Mouse (Mus musculus) limb, embryonic 12.5 days (tissue): ENCODE results near the gene Sspo. TPM values are rescaled to one million over a fixed set of nuclear protein-coding genes. Genes with fewer than 3 reads are reported as not detected.

Experiments
- ATAC-seq: fragments of 200-750 bp; cut with Nextera tagmentation; 2 replicates; pipeline ENCODE4 v1.8.0; 2017; ENCODE audit warnings: low read depth, moderate TSS enrichment; ENCODE audit not compliant: insufficient number of reproducible peaks, insufficient read depth, low FRiP score, low TSS enrichment
- H3K27ac ChIP-seq: fragments of 300-500 bp; sonication (generic); 2 replicates; pipeline ENCODE4 v1.5.1; 2016; ENCODE audit warnings: mild to moderate bottlenecking, moderate library complexity
- H3K27me3 ChIP-seq: fragments of 300-500 bp; sonication (generic); 2 replicates; pipeline ENCODE4 v1.6.1; 2016; ENCODE audit warnings: mild to moderate bottlenecking, moderate library complexity
- H3K36me3 ChIP-seq: fragments of 300-500 bp; sonication (generic); 2 replicates; pipeline ENCODE4 v1.6.1; 2016; ENCODE audit warnings: mild to moderate bottlenecking, moderate library complexity
- H3K4me1 ChIP-seq: fragments of 300-500 bp; sonication (generic); replicated peaks from 2 replicates; pipeline ENCODE4 v1.6.1; 2016
- H3K4me2 ChIP-seq: fragments of 300-500 bp; sonication (generic); 2 replicates; pipeline ENCODE4 v1.6.1; 2016; ENCODE audit warnings: mild to moderate bottlenecking, moderate library complexity
- H3K4me3 ChIP-seq: fragments of 300-500 bp; sonication (generic); replicated peaks from 2 replicates; pipeline ENCODE4 v1.5.1; 2016; ENCODE audit warnings: mild to moderate bottlenecking
- H3K9ac ChIP-seq: fragments of 300-500 bp; sonication (generic); replicated peaks from 2 replicates; pipeline ENCODE4 v1.6.1; 2016; ENCODE audit warnings: mild to moderate bottlenecking, moderate library complexity
- H3K9me3 ChIP-seq: fragments of 300-500 bp; sonication (generic); 2 replicates; pipeline ENCODE4 v1.6.1; 2016; ENCODE audit warnings: mild to moderate bottlenecking, moderate library complexity
- WGBS: fragments of 180-500 bp; shearing (Covaris S2); methylation state at CpG from one replicate; pipeline ENCODE4 v1.1.7; 2016; 5-methylcytosine and 5-hydroxymethylcytosine counted together
- polyA plus RNA-seq: library from polyadenylated mRNA; unstranded; fragments of >200 nt; fragmentation: Nextera tagmentation; extraction: Ambion mirVana; gene quantifications from 2 replicates; pipeline ENCODE4 v1.2.1, GENCODE M21; 2016

Sspo gene
- polyA plus RNA-seq, result 0.33 and 0.38 TPM in 2 replicates

DNA sequence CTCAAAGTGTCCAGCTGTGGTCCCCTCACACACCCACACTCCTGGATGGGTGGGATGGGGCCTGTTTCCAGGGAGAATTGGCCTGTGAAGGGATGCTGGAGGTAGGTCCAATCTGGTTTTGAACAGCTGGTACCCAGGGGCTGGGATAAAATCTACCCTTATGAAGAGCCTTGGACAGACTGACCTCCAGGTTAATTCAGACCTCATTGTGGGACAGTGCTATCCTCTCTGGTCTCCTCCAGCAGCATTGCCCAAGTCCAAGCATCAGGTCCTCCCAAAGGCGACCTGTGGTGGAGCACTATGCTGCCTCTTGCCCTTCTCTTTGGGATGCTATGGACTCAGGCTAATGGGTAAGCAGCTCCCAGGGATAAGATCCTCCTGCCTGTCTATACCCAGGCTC lies at the start of gene Sspo:
Sspo (plus strand) TSS at position 301 of the 400 bp plus-strand sequence.
- Histone ChIP-seq H3K9ac (no peak within 1 kb of the TSS), H3K4me1 (peaks cover 23% of the 10 kb centered on the region), H3K4me2 (no peak within 1 kb of the TSS), H3K27me3 (peaks cover 5% of the 10 kb centered on the region; the same call in 1 of the 2 replicates), H3K4me3 (no peak within 1 kb of the TSS), H3K36me3 (no peaks in the 10 kb centered on the region), H3K9me3 (no peaks in the 10 kb centered on the region), H3K27ac (no peak within 1 kb of the TSS)
- 76% methylated on average over 1 of the region's 1 CpGs for WGBS
- ATAC-seq, result no peak

DNA sequence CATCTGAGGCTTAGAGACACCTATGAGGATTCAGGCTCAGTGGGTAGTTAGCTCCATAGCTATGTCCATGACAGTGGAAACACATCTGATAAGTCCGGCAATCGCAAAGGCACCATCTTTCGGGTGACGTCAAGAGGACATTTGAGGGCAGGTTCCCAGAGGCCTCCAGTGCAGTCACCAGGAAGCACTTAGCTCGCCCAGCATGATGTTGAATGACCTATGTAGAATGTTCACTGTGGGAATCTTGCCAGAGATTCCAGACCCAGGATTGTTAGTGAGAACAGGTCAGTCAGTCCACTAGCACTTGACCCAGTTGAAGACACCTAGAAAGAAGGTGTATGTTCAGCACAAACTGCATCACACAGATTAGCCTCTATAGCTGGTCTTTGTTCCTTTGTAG lies 48.1 kb upstream of the Sspo start:
- no peak overlapping the region for H3K4me3 ChIP-seq
- H3K4me1 ChIP-seq, result peaks cover 26% of the 10 kb centered on the region
- no peaks in the 10 kb centered on the region for H3K27me3 ChIP-seq
- H3K27ac ChIP-seq, result no peak overlapping the region
- H3K36me3 ChIP-seq, result peaks cover 25% of the 10 kb centered on the region
- H3K4me2 ChIP-seq, result no peak overlapping the region
- no peaks in the 10 kb centered on the region for H3K9me3 ChIP-seq
- H3K9ac ChIP-seq, result no peak overlapping the region
- 94% methylated on average over 5 of the region's 5 CpGs for WGBS
- ATAC-seq, result no peak

DNA sequence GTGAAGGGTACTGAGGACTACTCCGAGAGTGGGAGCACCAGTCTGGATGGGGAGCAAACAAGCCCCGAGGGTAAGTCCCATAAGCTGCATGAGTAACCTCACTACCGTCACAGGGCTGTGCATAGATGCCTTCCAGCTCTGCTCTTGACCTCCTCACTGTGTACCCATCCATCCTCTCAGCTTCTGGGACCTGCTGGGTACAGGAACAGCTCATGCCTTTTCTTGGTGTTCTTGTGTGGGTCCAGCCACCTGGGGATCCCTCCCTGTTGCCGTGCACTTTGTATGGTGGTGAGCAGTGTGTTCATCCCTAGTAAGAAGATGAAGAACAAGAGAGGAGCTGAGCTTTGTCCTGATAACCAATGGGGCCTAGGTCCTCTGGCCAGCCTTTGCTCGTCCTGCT lies 44.0 kb upstream of the Sspo start:
- peaks cover 61% of the 10 kb centered on the region for H3K36me3 ChIP-seq

DNA sequence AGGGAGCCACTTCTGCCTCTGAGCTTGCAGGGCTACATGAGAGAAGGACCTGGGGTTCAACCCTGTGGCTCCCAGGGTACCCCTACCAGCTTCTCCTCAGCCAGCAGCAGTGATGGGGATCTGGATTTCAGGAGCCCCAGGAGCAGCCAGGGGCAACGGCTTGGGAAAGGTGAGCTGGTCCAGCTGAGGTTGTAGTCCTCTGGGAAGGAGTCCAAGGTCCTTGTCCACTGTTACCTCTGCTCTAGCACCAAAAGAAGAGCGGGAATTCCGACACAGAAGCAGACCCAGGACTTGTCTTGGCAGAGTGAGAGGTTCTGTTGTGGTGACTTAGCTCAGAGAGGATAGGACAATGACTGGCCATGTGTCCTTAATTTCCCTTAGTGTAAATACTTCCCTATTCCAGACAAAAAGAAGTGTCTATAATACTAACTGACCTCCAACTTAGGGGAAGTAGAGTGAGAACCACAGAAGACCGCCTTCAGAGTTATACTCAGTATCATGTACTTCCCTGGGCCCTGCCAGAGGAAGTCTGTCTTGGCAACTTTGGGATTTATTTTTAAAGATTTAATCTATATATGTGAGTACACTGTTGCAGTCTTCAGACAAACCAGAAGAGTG lies 38.2 kb upstream of the Sspo start:
- Histone ChIP-seq H3K27me3 (no peaks in the 10 kb centered on the region), H3K36me3 (peaks cover 100% of the 10 kb centered on the region)

More for the DNA sequence above, 44.0 kb upstream of the Sspo start:
- Histone ChIP-seq H3K4me1 (0 out of 2 replicates have a peak, but pooled peaks cover 6% of the 10 kb centered on the region), H3K27ac (no peak overlapping the region), H3K4me3 (no peak overlapping the region), H3K9ac (no peak overlapping the region), H3K9me3 (no peaks in the 10 kb centered on the region), H3K27me3 (no peaks in the 10 kb centered on the region), H3K4me2 (no peak overlapping the region)
- ATAC-seq, result no peak
- WGBS, result 88% methylated on average over 5 of the region's 5 CpGs

DNA sequence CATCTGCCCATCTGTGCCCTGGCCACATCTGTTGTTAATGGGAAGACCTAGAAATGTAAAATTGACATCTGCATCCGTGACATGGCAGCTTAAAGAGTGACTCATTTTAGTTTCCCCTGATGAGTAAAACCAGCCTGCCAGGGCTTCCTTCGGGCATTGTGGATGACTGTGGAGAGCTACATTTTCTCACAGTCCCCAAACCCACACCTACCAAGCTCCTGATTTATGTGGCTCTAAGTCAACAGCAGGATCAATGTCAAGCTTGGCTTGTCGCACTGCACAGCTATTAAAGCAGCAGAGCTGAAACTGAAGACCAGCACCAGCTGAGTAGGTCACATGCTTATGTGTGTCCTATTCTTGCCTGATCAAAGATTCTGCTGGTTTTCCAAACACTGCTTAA lies 37.5 kb upstream of the Sspo start:
- Histone ChIP-seq H3K9ac (no peak overlapping the region), H3K4me3 (no peak overlapping the region), H3K36me3 (peaks cover 100% of the 10 kb centered on the region), H3K9me3 (no peaks in the 10 kb centered on the region), H3K4me2 (no peak overlapping the region), H3K4me1 (no peaks in the 10 kb centered on the region), H3K27ac (no peak overlapping the region), H3K27me3 (no peaks in the 10 kb centered on the region)
- 79% methylated on average over 3 of the region's 3 CpGs for WGBS
- ATAC-seq, result no peak

More for the DNA sequence above, 38.2 kb upstream of the Sspo start:
- H3K9me3 ChIP-seq, result no peaks in the 10 kb centered on the region
- no peak overlapping the region for H3K4me3 ChIP-seq
- no peak overlapping the region for H3K27ac ChIP-seq
- no peak overlapping the region for H3K4me2 ChIP-seq
- no peak overlapping the region for H3K9ac ChIP-seq
- no peaks in the 10 kb centered on the region for H3K4me1 ChIP-seq
- no peak for ATAC-seq
- 93% methylated on average over 4 of the region's 4 CpGs for WGBS

DNA sequence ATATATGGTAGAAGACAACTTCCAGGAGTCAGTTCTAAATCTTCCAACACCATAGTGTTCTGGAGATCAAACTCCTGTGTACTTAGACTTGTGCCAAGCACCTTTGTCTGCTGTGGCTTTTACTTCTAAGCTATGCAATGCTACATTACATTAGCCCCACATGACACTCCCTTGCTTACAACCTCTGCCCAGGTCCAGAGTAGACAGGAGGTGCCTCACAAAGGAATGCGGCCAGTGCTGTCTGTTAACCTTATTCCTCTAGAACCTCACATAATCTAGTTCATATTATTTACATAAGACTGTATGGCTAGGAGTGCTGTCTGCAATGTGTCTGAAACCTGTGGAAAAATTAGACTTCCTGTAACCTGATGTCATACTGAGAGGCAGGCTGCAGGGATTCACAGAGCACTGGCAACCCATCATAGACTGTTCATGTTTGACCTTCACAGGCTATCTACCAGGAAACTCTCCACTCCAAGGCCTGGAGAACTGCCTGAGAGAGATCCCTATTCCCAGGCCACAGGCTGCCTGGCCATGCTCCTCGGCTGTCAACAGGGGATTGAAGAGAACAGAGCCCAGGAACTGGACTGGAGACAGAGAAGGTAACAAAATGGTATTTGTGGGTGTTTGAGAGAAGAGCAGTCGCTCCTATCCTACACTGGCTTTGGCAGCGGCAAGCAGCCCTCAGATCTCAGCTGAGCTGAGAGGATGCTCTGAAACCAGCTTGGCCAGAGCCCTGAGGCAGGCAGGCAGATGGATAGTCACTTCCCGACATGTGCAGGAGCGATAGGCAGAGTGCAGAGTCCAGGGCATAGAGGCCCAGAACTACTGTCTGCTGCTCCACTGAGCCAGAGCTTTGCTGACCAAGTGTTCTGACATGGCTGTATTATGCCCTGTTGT lies 36.6 kb upstream of the Sspo start:
- Histone ChIP-seq H3K4me3 (no peak overlapping the region), H3K36me3 (peaks cover 100% of the 10 kb centered on the region), H3K9me3 (no peaks in the 10 kb centered on the region), H3K4me2 (no peak overlapping the region), H3K27me3 (no peaks in the 10 kb centered on the region), H3K27ac (no peak overlapping the region), H3K9ac (no peak overlapping the region), H3K4me1 (no peaks in the 10 kb centered on the region)
- ATAC-seq, result no peak
- 91% methylated on average over 6 of the region's 6 CpGs for WGBS

DNA sequence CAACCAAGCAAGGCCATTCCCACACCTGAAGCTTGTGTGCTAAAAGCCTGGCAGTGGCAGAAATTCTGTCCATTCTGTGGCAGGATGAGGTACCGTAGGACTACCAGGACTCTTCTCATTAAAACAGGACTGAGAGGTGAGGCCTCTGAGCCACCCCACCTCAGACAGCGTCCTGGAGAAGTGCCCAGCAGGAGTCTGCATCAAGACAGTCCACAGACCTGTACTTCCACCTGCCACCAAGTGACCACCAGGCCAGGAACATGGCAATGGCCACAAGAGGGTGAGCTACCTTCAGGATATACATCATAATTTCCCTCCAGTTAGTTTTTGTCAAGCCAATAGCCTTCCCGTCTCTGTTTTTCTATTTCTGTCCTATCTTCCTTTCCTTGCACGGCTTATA lies 35.9 kb upstream of the Sspo start:
- no peak for ATAC-seq
- H3K9me3 ChIP-seq, result no peaks in the 10 kb centered on the region
- peaks cover 100% of the 10 kb centered on the region for H3K36me3 ChIP-seq
- no peak overlapping the region for H3K4me3 ChIP-seq
- H3K4me2 ChIP-seq, result no peak overlapping the region
- 89% methylated on average over 4 of the region's 4 CpGs for WGBS
- H3K4me1 ChIP-seq, result no peaks in the 10 kb centered on the region
- H3K9ac ChIP-seq, result no peak overlapping the region
- H3K27me3 ChIP-seq, result no peaks in the 10 kb centered on the region
- no peak overlapping the region for H3K27ac ChIP-seq

DNA sequence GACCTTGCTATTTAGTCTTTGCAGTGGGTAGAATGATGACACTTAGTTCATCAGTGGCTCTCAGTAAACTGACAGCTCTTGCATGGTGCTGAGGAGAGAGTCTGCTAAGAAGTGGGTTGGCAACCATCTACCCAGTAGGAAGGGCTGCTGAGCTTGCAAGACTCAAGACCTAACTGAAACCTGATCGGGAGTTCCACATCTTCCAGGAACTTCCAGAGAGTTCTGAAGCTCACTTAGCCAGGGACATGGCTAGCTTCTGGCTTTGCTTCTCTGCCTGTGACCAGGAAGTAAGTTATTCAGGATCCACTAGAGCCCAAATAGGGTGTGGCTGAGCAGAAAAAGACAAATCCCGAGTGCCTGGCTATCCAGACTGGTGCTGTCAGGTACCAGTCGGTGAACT lies 35.4 kb upstream of the Sspo start:
- Histone ChIP-seq H3K27ac (no peak overlapping the region), H3K9ac (no peak overlapping the region), H3K9me3 (no peaks in the 10 kb centered on the region), H3K36me3 (peaks cover 100% of the 10 kb centered on the region), H3K4me1 (no peaks in the 10 kb centered on the region), H3K4me2 (no peak overlapping the region), H3K4me3 (no peak overlapping the region), H3K27me3 (no peaks in the 10 kb centered on the region)
- WGBS, result 85% methylated on average over 3 of the region's 3 CpGs
- no peak for ATAC-seq

DNA sequence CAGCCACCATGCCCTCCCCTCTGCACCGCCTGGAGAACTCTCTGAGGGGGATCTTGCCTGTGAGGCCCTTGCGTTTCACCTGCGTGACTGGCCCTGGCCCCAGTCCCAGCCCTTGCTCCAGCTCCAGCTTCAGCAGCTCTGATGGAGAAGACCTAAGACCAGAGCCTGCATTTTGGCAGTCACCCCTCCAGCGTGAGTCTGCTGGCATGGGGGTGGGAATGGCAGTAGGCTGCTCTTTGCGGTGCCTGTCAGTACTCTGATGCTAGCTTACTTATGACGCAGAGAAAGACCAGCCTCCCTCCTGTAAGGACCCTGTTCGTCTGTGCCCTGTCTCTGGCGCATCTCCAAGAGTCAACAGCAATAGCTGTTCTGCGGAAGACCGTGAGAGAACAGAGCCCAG lies 34.9 kb upstream of the Sspo start:
- H3K9ac ChIP-seq, result no peak overlapping the region
- no peak overlapping the region for H3K27ac ChIP-seq
- no peak overlapping the region for H3K4me2 ChIP-seq
- ATAC-seq, result no peak
- H3K4me3 ChIP-seq, result no peak overlapping the region
- WGBS, result 89% methylated on average over 10 of the region's 10 CpGs
- H3K27me3 ChIP-seq, result no peaks in the 10 kb centered on the region
- H3K9me3 ChIP-seq, result no peaks in the 10 kb centered on the region
- H3K36me3 ChIP-seq, result peaks cover 100% of the 10 kb centered on the region
- no peaks in the 10 kb centered on the region for H3K4me1 ChIP-seq

DNA sequence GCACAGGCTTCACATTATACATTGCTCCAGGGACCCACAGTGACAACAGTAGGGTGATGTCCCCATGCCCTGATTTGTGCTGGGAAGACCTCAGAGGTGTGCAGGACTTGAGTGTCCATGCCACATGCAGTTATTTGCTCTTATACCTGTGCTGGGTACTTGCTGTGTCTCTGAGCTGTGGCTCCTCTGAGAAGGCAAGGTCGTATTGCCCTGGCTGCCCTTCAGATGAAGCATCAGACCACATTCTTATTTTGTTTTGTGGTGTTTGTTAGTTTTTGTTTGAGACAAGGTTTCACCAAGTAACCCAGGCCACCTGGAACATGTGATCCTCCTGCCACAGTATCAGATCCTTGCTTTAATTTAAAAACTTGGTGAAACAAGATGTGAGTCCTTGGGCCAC lies 33.1 kb upstream of the Sspo start:
- H3K9ac ChIP-seq, result no peak overlapping the region
- no peaks in the 10 kb centered on the region for H3K27me3 ChIP-seq
- H3K4me3 ChIP-seq, result no peak overlapping the region
- peaks cover 90% of the 10 kb centered on the region for H3K36me3 ChIP-seq
- H3K9me3 ChIP-seq, result no peaks in the 10 kb centered on the region
- no peaks in the 10 kb centered on the region for H3K4me1 ChIP-seq
- 84% methylated on average over 1 of the region's 1 CpGs for WGBS
- H3K27ac ChIP-seq, result no peak overlapping the region
- ATAC-seq, result no peak
- H3K4me2 ChIP-seq, result no peak overlapping the region

DNA sequence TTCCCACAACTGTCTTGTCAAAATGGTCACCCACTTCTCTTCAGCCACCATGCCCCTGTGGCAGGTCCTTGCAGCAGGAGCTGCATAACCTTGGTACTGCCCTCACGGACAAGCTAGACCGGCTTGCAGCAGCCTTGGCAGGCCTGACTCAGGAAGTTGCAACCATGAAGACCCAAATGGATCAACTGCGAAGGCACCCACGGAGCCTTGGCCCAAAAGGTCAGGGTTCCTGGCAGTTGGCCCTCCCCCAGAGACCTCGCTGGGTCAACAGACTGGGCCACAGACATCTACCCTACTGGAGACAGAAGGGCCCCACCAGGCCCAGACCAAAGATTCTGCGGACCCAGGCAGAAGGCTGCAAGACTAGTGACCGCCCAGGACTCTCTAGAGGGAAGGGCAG lies 32.4 kb upstream of the Sspo start:
- H3K4me3 ChIP-seq, result no peak overlapping the region
- H3K27me3 ChIP-seq, result no peaks in the 10 kb centered on the region
- no peak overlapping the region for H3K9ac ChIP-seq
- WGBS, result 93% methylated on average over 7 of the region's 7 CpGs
- H3K9me3 ChIP-seq, result no peaks in the 10 kb centered on the region
- H3K4me2 ChIP-seq, result no peak overlapping the region
- no peak for ATAC-seq
- no peak overlapping the region for H3K27ac ChIP-seq
- peaks cover 3% of the 10 kb centered on the region for H3K4me1 ChIP-seq
- peaks cover 83% of the 10 kb centered on the region for H3K36me3 ChIP-seq
